Mouse (Mus musculus) frontal cortex, postnatal 25 days (tissue): ENCODE results near the gene Ninj2.

Source experiments
- DNase-seq, 2 experiments: peaks; one replicate each; pipeline ENCODE4 v3.0.0; 2022; ENCODE audit warnings: low spot score in 2 of 2

Ninj2 gene

GRCm38 (mm10) chr6:120134748-120135147 is 41.6 kb downstream of the Ninj2 start:
- no peak for DNase-seq

GRCm38 (mm10) chr6:120145439-120145838 is 52.3 kb downstream of the Ninj2 start:
- DNase-seq = no peak

GRCm38 (mm10) chr6:120146676-120147075 is 53.5 kb downstream of the Ninj2 start:
- no peak for DNase-seq

GRCm38 (mm10) chr6:120147411-120147810 is 54.3 kb downstream of the Ninj2 start:
- no peak for DNase-seq

- DNase-seq = no peak
Measured at GRCm38 (mm10) chr6:120148716-120149392, 55.7 kb downstream of the Ninj2 start.

- DNase-seq = no peak
Measured at GRCm38 (mm10) chr6:120149458-120150120, 56.4 kb downstream of the Ninj2 start.

- no peak for DNase-seq
Measured at GRCm38 (mm10) chr6:120150206-120150605, 57.1 kb downstream of the Ninj2 start.

- DNase-seq = no peak
Measured at GRCm38 (mm10) chr6:120151616-120152053, 58.5 kb downstream of the Ninj2 start.

GRCm38 (mm10) chr6:120152739-120153696 is 59.9 kb downstream of the Ninj2 start:
- DNase-seq = no peak

GRCm38 (mm10) chr6:120154526-120155309 is 61.6 kb downstream of the Ninj2 start:
- DNase-seq = no peak

- DNase-seq = no peak
Measured at GRCm38 (mm10) chr6:120155510-120155909, 62.4 kb downstream of the Ninj2 start.

GRCm38 (mm10) chr6:120157479-120157878 is 64.3 kb downstream of the Ninj2 start:
- no peak for DNase-seq

GRCm38 (mm10) chr6:120159133-120159901 is 66.2 kb downstream of the Ninj2 start:
- peak; percentile 32 to 42 for DNase-seq

- DNase-seq = no peak
Measured at GRCm38 (mm10) chr6:120162928-120163327, 69.8 kb downstream of the Ninj2 start.

GRCm38 (mm10) chr6:120164765-120165164 is 71.6 kb downstream of the Ninj2 start:
- no peak for DNase-seq

- DNase-seq = no peak
Measured at GRCm38 (mm10) chr6:120167574-120167973, 74.4 kb downstream of the Ninj2 start.

- no peak for DNase-seq
Measured at GRCm38 (mm10) chr6:120172294-120173017, 79.3 kb downstream of the Ninj2 start.

- DNase-seq = no peak
Measured at GRCm38 (mm10) chr6:120174028-120174601, 81.0 kb downstream of the Ninj2 start.

GRCm38 (mm10) chr6:120174602-120175115 is 81.5 kb downstream of the Ninj2 start:
- no peak for DNase-seq
